Mouse (Mus musculus): ENCODE results near the gene Rxfp4. TPM values are rescaled to one million over a fixed set of nuclear protein-coding genes. Genes with fewer than 3 reads are reported as not detected.

Rxfp4 gene
- polyA plus RNA-seq, 1 experiment from 2014 or later, result 0.19 TPM

GRCm38 (mm10) chr3:88602466-88602865, 50.5 kb downstream of the Rxfp4 start:
- no peak overlapping the region for H3K4me2 ChIP-seq
- no peak overlapping the region for H3K4me3 ChIP-seq
- no peaks in the 10 kb centered on the region for H3K27me3 ChIP-seq
- peaks cover 6% of the 10 kb centered on the region for H3K4me1 ChIP-seq
- WGBS, result 77% methylated on average over 4 of the region's 4 CpGs
- H3K9ac ChIP-seq, result no peak overlapping the region
- no peak overlapping the region for H3K27ac ChIP-seq
- ATAC-seq (ENCODE audit: insufficient number of reproducible peaks, low FRiP score, low TSS enrichment, low read depth), result no peak
- H3K9me3 ChIP-seq, result no peaks in the 10 kb centered on the region
- no peaks in the 10 kb centered on the region for H3K36me3 ChIP-seq

Other genes with a start within 250 kb of the Rxfp4 start
- gene Pmf1, start 242.8 kb downstream of the Rxfp4 start, polyA plus RNA-seq (2015; fragmentation: Nextera tagmentation; extraction: Ambion mirVana), result 94.9 and 106 TPM in 2 replicates
- gene Slc25a44, start 228.0 kb downstream of the Rxfp4 start, polyA plus RNA-seq (2015; fragmentation: Nextera tagmentation; extraction: Ambion mirVana), result 16.5 and 17.1 TPM in 2 replicates
- 23.1 and 24.5 TPM in 2 replicates for gene Sema4a, start 192.0 kb downstream of the Rxfp4 start, polyA plus RNA-seq (2015; fragmentation: Nextera tagmentation; extraction: Ambion mirVana)
- 635 and 751 TPM in 2 replicates for gene Lmna, start 143.2 kb downstream of the Rxfp4 start, polyA plus RNA-seq (2015; fragmentation: Nextera tagmentation; extraction: Ambion mirVana)
- 17.6 and 21.0 TPM in 2 replicates for gene Mex3a, start 120.7 kb downstream of the Rxfp4 start, polyA plus RNA-seq (2015; fragmentation: Nextera tagmentation; extraction: Ambion mirVana)
- gene Rab25, start 104.8 kb downstream of the Rxfp4 start, polyA plus RNA-seq (2015; fragmentation: Nextera tagmentation; extraction: Ambion mirVana), result 144 and 148 TPM in 2 replicates
- gene Lamtor2, start 100.1 kb downstream of the Rxfp4 start, polyA plus RNA-seq (2015; fragmentation: Nextera tagmentation; extraction: Ambion mirVana), result 194 and 207 TPM in 2 replicates
- gene Ubqln4, start 99.4 kb downstream of the Rxfp4 start, polyA plus RNA-seq (2015; fragmentation: Nextera tagmentation; extraction: Ambion mirVana), result 39.6 and 44.1 TPM in 2 replicates
- gene Ssr2, start 77.3 kb downstream of the Rxfp4 start, polyA plus RNA-seq (2015; fragmentation: Nextera tagmentation; extraction: Ambion mirVana), result 347 and 365 TPM in 2 replicates
- gene Arhgef2, start 47.2 kb downstream of the Rxfp4 start, polyA plus RNA-seq (2015; fragmentation: Nextera tagmentation; extraction: Ambion mirVana), result 84.9 and 97.3 TPM in 2 replicates
- gene Khdc4, start 32.7 kb upstream of the Rxfp4 start, polyA plus RNA-seq (2015; fragmentation: Nextera tagmentation; extraction: Ambion mirVana), result 77.9 and 86.7 TPM in 2 replicates
- 65.7 and 65.8 TPM in 2 replicates for gene Rit1, start 63.7 kb upstream of the Rxfp4 start, polyA plus RNA-seq (2015; fragmentation: Nextera tagmentation; extraction: Ambion mirVana)
- gene Syt11, start 122.0 kb upstream of the Rxfp4 start, polyA plus RNA-seq (2015; fragmentation: Nextera tagmentation; extraction: Ambion mirVana), result 16.9 and 17.5 TPM in 2 replicates
- gene Gon4l, start 182.1 kb upstream of the Rxfp4 start, polyA plus RNA-seq (2015; fragmentation: Nextera tagmentation; extraction: Ambion mirVana), result 8.5 and 9.9 TPM in 2 replicates